Mouse (Mus musculus) lung, adult 2 months (tissue): ENCODE measurements around the gene Gm867.

Experiments used
- CTCF ChIP-seq: fragments of 200-500 bp; IDR thresholded peaks from 2 replicates; pipeline ENCODE4 v1.5.1; 2011; ENCODE audit warnings: mild to moderate bottlenecking, low read length, control low read depth; ENCODE audit not compliant: insufficient read depth
- POLR2A ChIP-seq: fragments of 200-500 bp; IDR thresholded peaks from 2 replicates; pipeline ENCODE4 v1.6.1; 2011; ENCODE audit warnings: low read depth, mild to moderate bottlenecking, control low read depth, low read length, borderline replicate concordance; ENCODE audit errors: extremely low read depth

GRCm38 (mm10) chr10:75940520-75940919 lies at the start of gene Gm867:
- TF ChIP-seq CTCF (no peak), POLR2A (no peak)
